Mouse (Mus musculus): ENCODE measurements around the gene Osbp. TPM values are rescaled to one million over a fixed set of nuclear protein-coding genes. Genes with fewer than 3 reads are reported as not detected.

Gene Osbp
- polyA plus RNA-seq, 1 experiment = 12.0 TPM

DNA sequence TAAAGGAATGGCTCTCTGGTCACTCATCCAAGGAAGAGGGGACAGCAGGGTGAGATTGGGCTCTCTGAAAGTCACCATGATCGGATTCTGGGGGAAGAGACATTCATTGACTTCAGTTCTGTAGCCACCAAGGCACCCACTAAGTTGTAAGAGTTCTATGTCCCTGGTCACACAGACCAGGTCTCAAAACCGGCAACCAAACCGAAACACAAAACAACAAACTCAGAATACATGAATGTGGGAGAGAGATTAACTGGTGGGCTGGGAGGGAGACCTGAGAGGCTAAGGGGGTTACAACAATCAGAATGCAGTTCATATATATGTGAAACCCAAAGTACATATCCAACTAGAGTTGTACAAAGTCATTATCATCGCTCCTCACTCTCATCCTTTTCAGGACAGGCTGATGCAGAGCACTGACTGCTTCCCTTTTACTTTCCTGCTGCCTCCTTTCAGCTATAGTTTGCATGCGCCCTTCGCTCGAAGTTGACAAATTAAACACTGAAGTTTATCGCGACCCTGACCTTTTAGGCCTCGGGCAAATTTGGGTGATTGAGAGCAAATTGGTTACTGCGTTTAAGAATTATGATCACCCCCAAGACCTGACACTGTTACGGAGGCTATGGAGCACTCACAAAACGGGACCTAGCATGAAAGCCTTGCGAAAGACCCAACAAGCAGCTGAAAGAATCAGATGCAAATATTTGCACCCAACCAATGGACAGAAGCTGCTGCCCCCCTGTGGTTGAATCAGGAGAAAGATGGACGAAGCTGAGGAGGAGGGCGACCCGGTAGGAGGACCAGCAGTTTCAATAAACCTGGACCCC lies 41.6 kb downstream of the Osbp start:
- peak; percentile 60; the same call in 1 of the 2 replicates for TF ChIP-seq CTCF (IDR thresholded peaks at IDR 0.05; ENCODE audit: extremely low read depth, insufficient read length, insufficient replicate concordance, low read depth, low read length)
- TF ChIP-seq POLR2A (IDR thresholded peaks at IDR 0.05; ENCODE audit: low read depth, low read length) = no peak
- H3K36me3 ChIP-seq (ENCODE audit: control insufficient read depth, insufficient read depth, low read length) = no peaks in the 10 kb centered on the region
- peaks cover 10% of the 10 kb centered on the region; the same call in 1 of the 2 replicates for H3K4me1 ChIP-seq (ENCODE audit: control insufficient read depth, insufficient read depth, insufficient read length, low read length)
- 28% methylated on average over 17 of the region's 17 CpGs for WGBS
- H3K4me3 ChIP-seq (ENCODE audit: low read depth, low read length) = peak overlapping the region; percentile 17; the same call in 1 of the 2 replicates
- no peaks in the 10 kb centered on the region for H3K27me3 ChIP-seq (ENCODE audit: control insufficient read depth, insufficient read depth, low read length)
- no peak overlapping the region for H3K27ac ChIP-seq (ENCODE audit: insufficient read depth, low read depth, low read length)

DNA sequence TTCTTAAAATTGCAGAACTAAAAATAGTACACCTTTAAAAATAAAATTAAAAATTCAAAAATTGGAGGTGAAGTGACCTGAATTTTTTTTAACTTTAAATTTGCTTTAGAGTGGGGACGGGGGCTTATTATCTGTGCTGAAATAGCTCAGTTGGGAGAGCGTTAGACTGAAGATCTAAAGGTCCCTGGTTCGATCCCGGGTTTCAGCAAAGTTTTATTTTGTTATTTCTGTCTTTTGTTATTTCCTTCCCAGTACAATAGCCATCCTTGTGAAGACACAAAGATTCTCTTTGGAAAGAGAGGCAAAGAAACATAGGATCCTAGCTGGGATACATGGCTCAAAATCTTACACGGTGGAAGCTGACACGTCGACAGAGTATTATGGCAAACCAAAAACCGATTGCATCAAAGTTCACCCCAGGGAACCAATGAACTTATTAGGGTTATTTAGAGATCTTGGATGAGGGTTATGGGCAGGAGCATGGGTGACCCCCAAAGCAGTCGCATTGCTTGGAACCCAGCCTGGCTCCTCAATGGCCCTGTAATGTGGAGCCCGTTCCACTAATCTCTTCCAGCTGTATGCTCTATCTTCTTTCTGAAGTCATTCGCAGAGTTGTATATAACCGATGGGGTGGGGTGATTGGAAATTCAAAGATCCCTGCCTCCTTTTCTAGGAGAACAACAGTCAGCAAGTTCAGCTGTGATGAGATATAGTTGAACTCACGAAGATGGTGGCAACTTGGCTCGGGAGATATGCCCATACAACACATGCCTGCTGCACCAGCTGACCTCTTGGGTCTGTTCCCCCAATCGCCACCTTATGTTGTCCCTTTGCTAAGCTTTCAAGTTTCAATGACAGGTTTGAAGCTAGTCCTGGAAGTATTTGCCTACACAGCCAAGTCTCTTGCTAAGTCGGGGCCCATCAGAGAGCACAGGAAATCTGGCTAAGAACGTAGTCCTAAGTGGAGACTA lies 43.0 kb downstream of the Osbp start:
- Histone ChIP-seq H3K27ac (ENCODE audit: insufficient read depth, low read depth, low read length) (0 out of 2 replicates have a peak overlapping the region, but pooled peaks have one; percentile 34), H3K36me3 (ENCODE audit: control insufficient read depth, insufficient read depth, low read length) (no peaks in the 10 kb centered on the region), H3K4me3 (ENCODE audit: low read depth, low read length) (no peak overlapping the region), H3K27me3 (ENCODE audit: control insufficient read depth, insufficient read depth, low read length) (no peaks in the 10 kb centered on the region), H3K4me1 (ENCODE audit: control insufficient read depth, insufficient read depth, insufficient read length, low read length) (peaks cover 7% of the 10 kb centered on the region; the same call in 1 of the 2 replicates)
- no peak for TF ChIP-seq CTCF (IDR thresholded peaks at IDR 0.05; ENCODE audit: extremely low read depth, insufficient read length, insufficient replicate concordance, low read depth, low read length)
- TF ChIP-seq POLR2A (IDR thresholded peaks at IDR 0.05; ENCODE audit: low read depth, low read length) = no peak
- 56% methylated on average over 17 of the region's 17 CpGs for WGBS

DNA sequence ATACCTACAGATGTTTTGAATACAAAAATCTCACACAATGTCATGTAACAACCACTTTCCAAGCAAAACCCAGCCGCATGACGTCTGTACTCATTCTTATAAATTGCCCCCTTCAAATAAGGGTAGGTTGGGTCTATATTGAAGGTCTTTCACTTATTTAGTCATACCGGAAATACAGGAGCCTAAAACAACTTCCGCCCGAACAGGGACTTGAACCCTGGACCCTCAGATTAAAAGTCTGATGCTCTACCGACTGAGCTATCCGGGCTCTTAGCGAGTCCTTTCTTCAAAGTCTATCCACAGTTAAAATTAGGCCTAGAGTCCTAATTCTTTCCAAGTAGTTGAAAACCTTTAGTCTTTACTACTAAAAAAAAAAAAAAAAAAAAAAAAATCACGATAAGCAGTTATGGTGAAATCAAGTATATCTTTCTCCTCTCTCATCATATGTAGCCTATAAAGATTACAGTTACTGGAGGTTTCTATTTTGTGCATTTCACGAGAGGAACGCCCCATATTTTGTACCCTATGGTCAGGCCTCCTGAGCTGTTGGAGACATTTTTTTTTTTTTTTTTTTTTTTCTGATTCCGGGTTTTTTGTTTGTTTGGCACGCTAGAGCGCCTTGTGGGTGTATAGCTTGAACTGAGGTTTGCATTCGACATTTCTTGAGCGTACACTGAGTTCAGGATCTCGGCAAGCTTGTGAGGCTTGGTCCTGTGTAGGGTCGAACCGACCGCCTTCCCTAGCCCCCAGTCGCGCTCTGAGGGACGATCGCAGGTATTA lies 44.0 kb downstream of the Osbp start:
- 2% methylated on average over 24 of the region's 24 CpGs for WGBS
- peak overlapping the region; percentile 97 for H3K27ac ChIP-seq (ENCODE audit: insufficient read depth, low read depth, low read length)
- no peaks in the 10 kb centered on the region for H3K36me3 ChIP-seq (ENCODE audit: control insufficient read depth, insufficient read depth, low read length)
- no peaks in the 10 kb centered on the region for H3K27me3 ChIP-seq (ENCODE audit: control insufficient read depth, insufficient read depth, low read length)
- peak overlapping the region; percentile 66 for H3K4me3 ChIP-seq (ENCODE audit: low read depth, low read length)
- peaks cover 5% of the 10 kb centered on the region; the same call in 1 of the 2 replicates for H3K4me1 ChIP-seq (ENCODE audit: control insufficient read depth, insufficient read depth, insufficient read length, low read length)
- TF ChIP-seq CTCF (IDR thresholded peaks at IDR 0.05; ENCODE audit: extremely low read depth, insufficient read length, insufficient replicate concordance, low read depth, low read length) = no peak
- no peak for TF ChIP-seq POLR2A (IDR thresholded peaks at IDR 0.05; ENCODE audit: low read depth, low read length)

DNA sequence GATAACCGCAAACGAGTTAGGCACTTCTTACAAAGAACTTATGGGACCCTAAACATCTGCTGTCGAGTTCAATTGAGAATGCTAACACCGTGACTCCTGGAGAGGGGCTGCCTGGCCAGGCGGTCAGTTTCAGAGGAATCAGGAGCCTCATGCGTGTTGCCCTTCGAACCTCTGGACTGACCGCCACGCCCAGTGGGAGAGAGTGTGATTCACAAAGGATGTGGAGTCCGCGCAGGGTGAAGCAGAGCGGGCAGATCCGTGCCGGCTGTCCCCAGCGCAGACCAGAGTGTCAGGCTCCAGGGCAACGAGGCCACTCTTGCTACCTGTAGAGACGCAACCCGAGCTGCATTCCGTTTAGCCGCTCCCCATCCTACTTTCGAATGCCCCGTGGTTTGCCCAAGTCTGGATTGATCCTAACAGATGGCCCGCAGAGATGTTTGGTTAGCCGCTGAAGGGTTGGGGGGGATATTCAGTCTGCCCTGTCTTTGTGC lies 44.6 kb downstream of the Osbp start:
- WGBS = 1% methylated on average over 24 of the region's 24 CpGs
- Histone ChIP-seq H3K4me3 (ENCODE audit: low read depth, low read length) (peak overlapping the region; percentile 66), H3K36me3 (ENCODE audit: control insufficient read depth, insufficient read depth, low read length) (no peaks in the 10 kb centered on the region), H3K4me1 (ENCODE audit: control insufficient read depth, insufficient read depth, insufficient read length, low read length) (peaks cover 5% of the 10 kb centered on the region; the same call in 1 of the 2 replicates), H3K27me3 (ENCODE audit: control insufficient read depth, insufficient read depth, low read length) (no peaks in the 10 kb centered on the region), H3K27ac (ENCODE audit: insufficient read depth, low read depth, low read length) (peak overlapping the region; percentile 97)
- 0 out of 2 replicates have a peak, but pooled peaks have one; percentile 12 for TF ChIP-seq CTCF (IDR thresholded peaks at IDR 0.05; ENCODE audit: extremely low read depth, insufficient read length, insufficient replicate concordance, low read depth, low read length)
- TF ChIP-seq POLR2A (IDR thresholded peaks at IDR 0.05; ENCODE audit: low read depth, low read length) = peak; percentile 96

DNA sequence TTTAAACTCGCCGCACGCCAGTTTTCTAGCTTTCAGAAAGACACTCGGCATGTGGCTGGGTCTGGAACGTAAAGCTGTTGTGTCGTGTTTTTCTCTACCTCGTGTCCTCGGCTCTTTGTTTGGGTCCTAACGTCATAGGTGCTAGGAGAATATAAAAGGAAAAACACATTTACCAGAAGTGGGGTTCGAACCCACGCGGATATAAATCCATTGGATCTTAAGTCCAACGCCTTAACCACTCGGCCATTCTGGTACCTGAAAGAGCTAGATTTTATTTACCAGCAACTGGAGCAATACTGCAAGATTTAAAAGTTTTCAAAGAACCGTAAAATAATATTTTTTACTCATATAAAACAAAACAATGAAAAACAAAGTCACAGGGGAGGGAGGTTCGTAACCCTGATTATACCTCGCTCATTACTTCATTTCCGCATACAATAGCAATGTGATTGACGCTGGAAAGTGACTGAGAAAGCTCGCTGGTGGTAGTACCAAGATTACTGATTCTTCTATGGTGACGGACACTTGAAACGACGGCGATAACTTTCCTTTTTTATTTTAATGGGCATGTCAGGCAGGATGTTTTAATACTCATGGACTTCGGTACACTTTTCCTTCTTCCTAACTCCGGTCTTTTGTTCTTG lies 45.3 kb downstream of the Osbp start:
- under 1% methylated on average over 26 of the region's 26 CpGs for WGBS
- H3K27me3 ChIP-seq (ENCODE audit: control insufficient read depth, insufficient read depth, low read length) = no peaks in the 10 kb centered on the region
- no peaks in the 10 kb centered on the region for H3K36me3 ChIP-seq (ENCODE audit: control insufficient read depth, insufficient read depth, low read length)
- peak overlapping the region; percentile 66 for H3K4me3 ChIP-seq (ENCODE audit: low read depth, low read length)
- TF ChIP-seq CTCF (IDR thresholded peaks at IDR 0.05; ENCODE audit: extremely low read depth, insufficient read length, insufficient replicate concordance, low read depth, low read length) (no peak), POLR2A (IDR thresholded peaks at IDR 0.05; ENCODE audit: low read depth, low read length) (no peak)
- peaks cover 5% of the 10 kb centered on the region; the same call in 1 of the 2 replicates for H3K4me1 ChIP-seq (ENCODE audit: control insufficient read depth, insufficient read depth, insufficient read length, low read length)
- peak overlapping the region; percentile 97 for H3K27ac ChIP-seq (ENCODE audit: insufficient read depth, low read depth, low read length)
